Mouse (Mus musculus) heart, embryonic 14.5 days (tissue): ENCODE results near the gene Rrp15. TPM values are rescaled to one million over a fixed set of nuclear protein-coding genes. Genes with fewer than 3 reads are reported as not detected.
A peak's percentile ranks its signal among the peaks of the same experiment; 100 is the strongest.

Experiments
- ATAC-seq: fragments of 200-750 bp; cut with Nextera tagmentation; 2 replicates; pipeline ENCODE4 v1.8.0; 2017; ENCODE audit warnings: low read depth, moderate TSS enrichment; ENCODE audit not compliant: insufficient number of reproducible peaks, insufficient read depth, low FRiP score
- H3K27ac ChIP-seq, 2 experiments: fragments of 200-500 bp in 1 of 2; fragments of 300-500 bp in 1 of 2; sonication (generic) in 1 of 2; replicated peaks in 1 of 2; 2 replicates each; pipeline ENCODE4 v1.5.1; 2012 to 2014; ENCODE audit warnings: low read depth in 2 of 2, low read length in 2 of 2, control low read depth in 1 of 2, mild to moderate bottlenecking in 1 of 2, mixed read lengths in 1 of 2; ENCODE audit not compliant: control insufficient read depth in 1 of 2, insufficient read depth in 1 of 2
- H3K27me3 ChIP-seq: fragments of 300-500 bp; sonication (generic); 2 replicates; pipeline ENCODE4 v1.6.1; 2014; ENCODE audit warnings: mild to moderate bottlenecking, low read length, control low read depth; ENCODE audit not compliant: control insufficient read depth, insufficient read depth
- H3K36me3 ChIP-seq: fragments of 300-500 bp; sonication (generic); 2 replicates; pipeline ENCODE4 v1.6.1; 2014; ENCODE audit warnings: mild to moderate bottlenecking, control low read depth, low read length, mixed read lengths; ENCODE audit not compliant: control insufficient read depth, insufficient read depth
- H3K4me1 ChIP-seq, 2 experiments: fragments of 200-500 bp in 1 of 2; fragments of 300-500 bp in 1 of 2; sonication (generic) in 1 of 2; 2 replicates each; pipeline ENCODE4 v1.6.1; 2012 to 2014; ENCODE audit warnings: low read length in 2 of 2, control low read depth in 1 of 2, mixed read lengths in 1 of 2; ENCODE audit not compliant: control insufficient read depth in 2 of 2, insufficient read depth in 2 of 2
- H3K4me2 ChIP-seq: fragments of 300-500 bp; sonication (generic); 2 replicates; pipeline ENCODE4 v1.6.1; 2014; ENCODE audit warnings: mild to moderate bottlenecking, low read length
- H3K4me3 ChIP-seq, 2 experiments: fragments of 200-500 bp in 1 of 2; fragments of 300-500 bp in 1 of 2; sonication (generic) in 1 of 2; 2 replicates each; pipeline ENCODE4 v1.5.1; 2012 to 2014; ENCODE audit warnings: low read length in 2 of 2, mild to moderate bottlenecking in 2 of 2, control low read depth in 1 of 2, low read depth in 1 of 2, moderate library complexity in 1 of 2; ENCODE audit not compliant: control insufficient read depth in 1 of 2, insufficient read depth in 1 of 2
- H3K9ac ChIP-seq: fragments of 300-500 bp; sonication (generic); 2 replicates; pipeline ENCODE4 v1.6.1; 2014; ENCODE audit warnings: mild to moderate bottlenecking, low read length
- H3K9me3 ChIP-seq: fragments of 300-500 bp; sonication (generic); 2 replicates; pipeline ENCODE4 v1.6.1; 2016; ENCODE audit warnings: low read length, control low read depth; ENCODE audit not compliant: control insufficient read depth
- WGBS: fragments of 180-500 bp; shearing (Covaris S2); extraction: QIAGEN DNeasy Blood & Tissue Kit; methylation state at CpG from one replicate; pipeline ENCODE4 v1.1.7; 2014; 5-methylcytosine and 5-hydroxymethylcytosine counted together
- polyA plus RNA-seq: library from polyadenylated mRNA; unstranded; fragments of >200 nt; fragmentation: Nextera tagmentation; extraction: Ambion mirVana; gene quantifications from 2 replicates; pipeline ENCODE4 v1.2.1, GENCODE M21; 2014

The Rrp15 gene
- polyA plus RNA-seq, 1 experiment from 2014 or later: 32.6 TPM

GRCm38 (mm10) chr1:186702391-186703255 is 46.5 kb downstream of the Rrp15 start:
- Histone ChIP-seq H3K4me1 (peaks cover 4 to 24% of the 10 kb centered on the region in 2 experiments; a peak in 3 of 4 replicates), H3K9me3 (no peaks in the 10 kb centered on the region), H3K36me3 (0 out of 2 replicates have a peak, but pooled peaks cover 2% of the 10 kb centered on the region), H3K4me2 (peak overlapping the region; percentile 76), H3K27ac (peak overlapping the region; percentile 81 to 92), H3K4me3 (peak overlapping the region; percentile 41 to 66), H3K9ac (peak overlapping the region; percentile 91), H3K27me3 (no peaks in the 10 kb centered on the region)
- ATAC-seq: 0 out of 2 replicates have a peak, but pooled peaks have one; percentile 24
- WGBS: 8% methylated on average over 15 of the region's 15 CpGs

- H3K36me3 ChIP-seq: 0 out of 2 replicates have a peak, but pooled peaks cover 2% of the 10 kb centered on the region
- ATAC-seq: no peak
- H3K4me3 ChIP-seq: peak overlapping the region; percentile 11 to 17; a peak in 1 of 4 replicates
- peaks cover 6 to 28% of the 10 kb centered on the region in 2 experiments; a peak in 3 of 4 replicates for H3K4me1 ChIP-seq
- H3K9me3 ChIP-seq: no peaks in the 10 kb centered on the region
- H3K27me3 ChIP-seq: no peaks in the 10 kb centered on the region
- H3K4me2 ChIP-seq: peak overlapping the region; percentile 55
- peak overlapping the region; percentile 52 to 67; a peak in 3 of 4 replicates for H3K27ac ChIP-seq
- H3K9ac ChIP-seq: peak overlapping the region; percentile 52
- WGBS: 39% methylated on average over 8 of the region's 8 CpGs
Observed at GRCm38 (mm10) chr1:186701206-186701905, 47.8 kb downstream of the Rrp15 start.

GRCm38 (mm10) chr1:186700496-186700895 is 48.7 kb downstream of the Rrp15 start:
- Histone ChIP-seq H3K27me3 (no peaks in the 10 kb centered on the region), H3K9me3 (no peaks in the 10 kb centered on the region), H3K27ac (0 out of 4 replicates have a peak overlapping the region, but pooled peaks of 1 of the 2 experiments have one; percentile 8), H3K4me1 (peaks cover 9 to 33% of the 10 kb centered on the region in 2 experiments), H3K36me3 (0 out of 2 replicates have a peak, but pooled peaks cover 2% of the 10 kb centered on the region), H3K4me3 (no peak overlapping the region), H3K9ac (no peak overlapping the region; the same call in 1 of the 2 replicates), H3K4me2 (peak overlapping the region; percentile 55)
- ATAC-seq: no peak
- 81% methylated on average over 3 of the region's 3 CpGs for WGBS

DNA sequence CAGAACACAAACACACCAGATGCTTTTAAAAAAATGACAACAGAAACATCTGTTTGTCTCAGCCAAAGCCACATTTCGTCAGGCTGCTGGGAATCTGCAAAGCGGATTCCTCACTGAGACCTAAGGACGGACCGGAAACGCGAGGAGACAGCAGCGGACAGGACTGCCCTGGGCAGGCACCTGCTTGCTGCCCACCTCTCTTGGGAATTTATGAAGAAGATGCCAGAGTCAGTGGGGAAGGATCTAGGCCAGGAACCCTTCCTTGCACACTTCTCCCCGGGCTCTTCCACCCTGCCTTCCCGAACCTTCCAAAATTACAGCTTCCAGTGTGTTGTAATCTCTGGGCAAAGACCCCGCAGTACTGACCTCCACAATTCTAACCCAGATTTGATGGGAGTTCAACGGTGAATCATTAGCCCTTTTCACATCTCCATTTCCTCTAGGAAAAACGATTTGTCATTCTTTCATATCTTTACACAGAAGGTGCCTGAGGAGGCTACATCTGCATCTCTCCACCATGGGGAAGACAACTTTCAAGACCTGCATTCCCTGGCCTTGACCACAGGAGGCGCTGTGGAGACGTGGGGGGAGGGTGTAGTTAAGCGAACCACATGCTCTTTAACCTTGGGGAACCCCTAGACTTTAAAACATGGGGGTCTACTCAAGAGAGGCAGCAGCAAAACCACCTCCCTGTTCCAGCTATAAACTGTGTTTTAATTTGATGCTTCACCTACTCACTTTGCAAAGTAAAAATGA is 50.4 kb downstream of the Rrp15 start:
- WGBS: 80% methylated on average over 15 of the region's 15 CpGs
- no peak for ATAC-seq

GRCm38 (mm10) chr1:186696231-186696630 is 52.9 kb downstream of the Rrp15 start:
- H3K36me3 ChIP-seq: 0 out of 2 replicates have a peak, but pooled peaks cover 8% of the 10 kb centered on the region
- H3K4me1 ChIP-seq: peaks cover 14 to 33% of the 10 kb centered on the region in 2 experiments
- no peaks in the 10 kb centered on the region for H3K9me3 ChIP-seq
- 0 out of 2 replicates have a peak overlapping the region, but pooled peaks have one; percentile 1 for H3K9ac ChIP-seq
- no peaks in the 10 kb centered on the region for H3K27me3 ChIP-seq
- H3K4me3 ChIP-seq: no peak overlapping the region
- ATAC-seq: no peak
- 72% methylated on average over 9 of the region's 9 CpGs for WGBS
- H3K27ac ChIP-seq: peak overlapping the region in 1 of 2 experiments; percentile 39; a peak in 1 of 4 replicates
- H3K4me2 ChIP-seq: no peak overlapping the region

More for the DNA sequence above, 50.4 kb downstream of the Rrp15 start:
- Histone ChIP-seq H3K4me3 (no peak overlapping the region), H3K4me2 (no peak overlapping the region), H3K9me3 (no peaks in the 10 kb centered on the region), H3K27me3 (no peaks in the 10 kb centered on the region), H3K9ac (no peak overlapping the region), H3K4me1 (peaks cover 14 to 42% of the 10 kb centered on the region in 2 experiments), H3K27ac (no peak overlapping the region), H3K36me3 (0 out of 2 replicates have a peak, but pooled peaks cover 2% of the 10 kb centered on the region)

GRCm38 (mm10) chr1:186695361-186695760 is 53.8 kb downstream of the Rrp15 start:
- no peaks in the 10 kb centered on the region for H3K27me3 ChIP-seq
- no peak for ATAC-seq

More at GRCm38 (mm10) chr1:186695361-186695760, 53.8 kb downstream of the Rrp15 start:
- no peak overlapping the region for H3K4me3 ChIP-seq
- no peak overlapping the region for H3K4me2 ChIP-seq
- 22% methylated on average over 4 of the region's 4 CpGs for WGBS
- 0 out of 2 replicates have a peak, but pooled peaks cover 8% of the 10 kb centered on the region for H3K36me3 ChIP-seq
- H3K4me1 ChIP-seq: peaks cover 12 to 24% of the 10 kb centered on the region in 2 experiments
- 0 out of 2 replicates have a peak overlapping the region, but pooled peaks have one; percentile 1 for H3K9ac ChIP-seq
- no peaks in the 10 kb centered on the region for H3K9me3 ChIP-seq
- peak overlapping the region; percentile 1 to 39; a peak in 3 of 4 replicates for H3K27ac ChIP-seq
